Mouse (Mus musculus): ENCODE measurements around the gene Rtl10. TPM values are rescaled to one million over a fixed set of nuclear protein-coding genes. Genes with fewer than 3 reads are reported as not detected.
A peak's percentile ranks its signal among the peaks of the same experiment; 100 is the strongest.

Rtl10 gene
- total RNA-seq, 1 experiment from 2014 or later = 5.9 TPM

GRCm38 (mm10) chr16:18480933-18481485, 17.7 kb upstream of the Rtl10 start:
- 0 out of 2 replicates have a peak, but pooled peaks have one; percentile 43 for ATAC-seq (replicated peaks; ENCODE audit: low read depth, poor library complexity, severe bottlenecking)

- no peak for ATAC-seq (replicated peaks; ENCODE audit: low read depth, poor library complexity, severe bottlenecking)
Measured at GRCm38 (mm10) chr16:18482431-18482830, 16.3 kb upstream of the Rtl10 start.

DNA sequence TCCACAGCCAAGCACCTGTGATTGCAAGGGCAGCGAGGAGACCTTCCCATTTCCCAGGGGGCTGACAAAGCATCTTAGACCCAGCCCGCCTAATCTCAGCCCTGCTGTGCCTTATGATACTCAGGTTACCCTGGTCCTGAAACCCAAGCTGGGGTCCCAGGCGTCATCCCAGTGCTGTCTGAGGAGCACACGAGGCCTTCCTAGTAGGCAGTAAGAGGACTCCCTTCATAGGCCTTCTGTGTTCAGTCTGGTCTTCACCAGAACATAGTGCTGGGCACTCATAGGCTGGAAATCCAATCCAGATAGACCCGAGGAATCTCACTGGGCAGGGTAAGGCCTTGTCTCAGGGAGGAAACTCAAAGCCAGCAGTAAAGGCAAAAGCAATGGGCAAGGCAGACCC, 14.9 kb upstream of the Rtl10 start:
- no peak for ATAC-seq (replicated peaks; ENCODE audit: low read depth, poor library complexity, severe bottlenecking)

DNA sequence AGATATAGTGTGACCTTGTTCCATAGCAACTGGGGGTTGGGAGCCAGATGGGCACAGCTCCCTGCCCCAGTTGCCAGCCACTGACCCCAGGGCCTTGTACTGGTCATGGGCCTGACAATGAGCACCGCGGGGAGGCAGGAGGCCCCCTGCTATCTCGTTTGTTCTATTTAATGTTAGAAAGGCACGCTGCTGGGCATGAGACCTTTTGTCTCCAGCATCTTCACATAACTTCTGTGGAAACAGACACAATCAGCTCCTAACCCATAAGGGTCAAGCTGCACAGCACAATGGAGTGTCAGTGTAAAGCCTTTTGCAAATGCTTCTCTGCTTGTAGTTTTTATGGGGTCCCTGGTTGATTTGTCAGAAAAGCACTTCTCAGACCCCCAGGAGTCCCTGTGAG, 14.3 kb upstream of the Rtl10 start:
- ATAC-seq (replicated peaks; ENCODE audit: low read depth, poor library complexity, severe bottlenecking) = no peak

DNA sequence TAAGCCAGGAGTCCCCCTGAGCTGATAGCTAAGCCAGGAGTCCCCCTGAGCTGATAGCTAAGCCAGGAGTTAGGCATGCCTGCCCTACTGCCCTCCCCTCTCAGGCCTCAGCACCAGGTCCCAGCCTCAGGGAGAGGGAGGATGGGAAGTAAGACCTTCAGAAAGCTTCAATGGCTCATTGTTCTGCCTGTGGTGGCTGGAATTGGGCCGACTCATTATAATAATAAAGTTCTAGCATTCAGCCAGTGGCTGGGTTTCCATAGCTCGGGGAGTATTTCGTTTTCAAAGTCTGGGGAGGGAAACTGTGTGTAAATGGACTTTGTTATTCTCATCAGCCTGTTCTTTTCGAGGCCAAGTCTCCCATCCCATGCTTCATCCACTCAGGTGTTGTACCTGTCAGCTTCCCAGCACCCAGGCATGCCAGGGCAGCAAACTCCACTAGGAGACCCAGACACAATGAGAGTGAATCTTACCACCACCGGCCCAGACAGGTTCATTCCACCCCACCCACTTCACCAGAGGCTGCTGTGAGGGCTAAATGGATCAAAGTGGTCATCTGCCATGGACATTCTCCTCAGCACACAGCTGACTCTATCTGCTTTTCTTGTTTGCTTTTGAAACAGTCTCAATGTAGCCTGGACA, 13.8 kb upstream of the Rtl10 start:
- ATAC-seq (replicated peaks; ENCODE audit: low read depth, poor library complexity, severe bottlenecking) = no peak

GRCm38 (mm10) chr16:18486126-18486525, 12.6 kb upstream of the Rtl10 start:
- no peak for ATAC-seq (replicated peaks; ENCODE audit: low read depth, poor library complexity, severe bottlenecking)

DNA sequence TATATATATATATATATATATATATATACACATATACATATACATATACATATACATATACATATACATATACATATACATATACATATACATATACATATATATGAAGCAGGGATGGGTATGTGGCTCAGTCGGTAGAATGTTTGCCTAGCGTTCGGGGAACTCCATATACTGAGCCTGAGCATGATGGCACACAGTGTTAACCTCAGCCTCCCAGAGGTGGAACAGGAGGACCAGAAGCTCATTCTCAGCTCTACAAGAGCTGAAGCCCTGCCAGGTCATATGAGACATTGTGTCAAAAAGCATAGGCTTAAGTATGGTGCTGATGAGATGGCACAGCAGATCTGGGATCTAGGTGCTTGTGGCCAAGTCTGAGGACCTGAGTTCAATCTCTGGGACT, 8.4 kb upstream of the Rtl10 start:
- no peak for ATAC-seq (replicated peaks; ENCODE audit: low read depth, poor library complexity, severe bottlenecking)

- 0 out of 2 replicates have a peak, but pooled peaks have one; percentile 42 for ATAC-seq (replicated peaks; ENCODE audit: low read depth, poor library complexity, severe bottlenecking)
Measured at GRCm38 (mm10) chr16:18490894-18491293, 7.8 kb upstream of the Rtl10 start.

DNA sequence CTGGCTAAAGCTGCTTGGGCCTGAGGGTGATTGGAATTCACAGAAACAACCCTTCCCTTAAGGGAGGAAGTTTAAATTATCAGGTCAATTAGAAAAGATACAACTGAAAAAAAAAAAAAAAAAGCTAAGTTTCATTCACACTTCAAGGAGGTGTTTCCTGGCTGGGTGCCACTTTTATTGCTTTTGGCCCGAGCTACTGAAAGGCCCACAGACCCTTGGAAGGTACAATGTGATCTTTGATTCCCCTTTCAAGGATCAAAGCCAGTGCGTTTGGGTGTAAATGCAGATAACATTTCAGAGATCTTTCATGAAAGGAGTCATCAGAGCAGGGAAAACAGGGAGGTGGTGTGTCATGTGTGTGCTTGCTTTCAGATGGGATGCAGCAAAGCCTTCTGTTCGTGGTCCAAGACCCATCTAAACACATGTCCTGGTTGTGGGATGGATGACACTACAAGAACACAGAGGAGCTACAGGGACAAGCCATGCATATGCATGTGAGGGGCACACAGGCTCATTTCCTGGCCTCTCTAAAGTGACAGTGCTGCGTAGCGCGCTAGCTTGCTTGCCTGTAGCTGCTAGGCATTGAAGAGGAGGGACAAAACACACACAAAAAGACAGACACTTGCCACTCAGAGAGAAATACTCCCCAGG, 711 bp upstream of the Rtl10 start:
- ATAC-seq (replicated peaks; ENCODE audit: low read depth, poor library complexity, severe bottlenecking) = peak; percentile 47

- ATAC-seq (replicated peaks; ENCODE audit: low read depth, poor library complexity, severe bottlenecking) = peak; percentile 12; the same call in 1 of the 2 replicates
Measured at GRCm38 (mm10) chr16:18498996-18499395, 295 bp downstream of the Rtl10 start.

GRCm38 (mm10) chr16:18501531-18501930, 2.8 kb downstream of the Rtl10 start:
- no peak for ATAC-seq (replicated peaks; ENCODE audit: low read depth, poor library complexity, severe bottlenecking)

DNA sequence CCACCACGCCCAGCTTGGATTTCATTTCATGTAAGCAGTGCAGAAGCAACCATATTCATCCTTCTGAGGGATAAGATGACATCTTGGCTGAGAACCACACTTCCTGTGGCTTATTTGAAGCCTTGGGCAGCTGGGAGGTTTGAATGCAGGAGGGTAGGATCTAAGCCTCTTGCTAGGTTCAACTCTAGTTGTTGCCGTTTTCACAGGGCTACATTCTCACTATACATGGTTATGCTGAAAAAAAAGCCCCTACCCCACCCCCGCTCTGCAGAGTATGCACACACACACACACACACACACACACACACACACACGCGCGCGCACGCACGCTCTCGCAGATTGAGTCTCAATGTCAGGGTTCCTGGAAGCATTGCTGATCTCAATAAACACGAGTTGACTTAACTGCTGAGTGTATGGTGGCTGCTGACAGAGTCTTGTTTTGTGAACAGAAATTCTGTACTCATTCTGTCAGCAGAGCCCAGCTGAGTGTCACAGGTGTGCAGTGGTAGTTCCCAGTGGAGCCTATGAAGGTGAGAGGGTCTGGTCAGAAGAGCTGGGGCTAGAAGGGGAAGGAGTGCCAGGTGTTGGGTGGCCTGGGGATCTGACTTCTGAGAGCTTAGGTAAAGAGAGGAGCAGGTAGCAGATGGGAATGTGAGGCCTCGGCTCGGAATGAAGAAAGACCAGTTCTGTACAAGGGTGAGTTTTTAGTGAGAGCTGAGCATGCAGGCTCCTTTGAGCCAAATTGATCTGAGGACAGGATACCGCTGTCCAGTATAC, 5.1 kb downstream of the Rtl10 start:
- ATAC-seq (replicated peaks; ENCODE audit: low read depth, poor library complexity, severe bottlenecking) = no peak

DNA sequence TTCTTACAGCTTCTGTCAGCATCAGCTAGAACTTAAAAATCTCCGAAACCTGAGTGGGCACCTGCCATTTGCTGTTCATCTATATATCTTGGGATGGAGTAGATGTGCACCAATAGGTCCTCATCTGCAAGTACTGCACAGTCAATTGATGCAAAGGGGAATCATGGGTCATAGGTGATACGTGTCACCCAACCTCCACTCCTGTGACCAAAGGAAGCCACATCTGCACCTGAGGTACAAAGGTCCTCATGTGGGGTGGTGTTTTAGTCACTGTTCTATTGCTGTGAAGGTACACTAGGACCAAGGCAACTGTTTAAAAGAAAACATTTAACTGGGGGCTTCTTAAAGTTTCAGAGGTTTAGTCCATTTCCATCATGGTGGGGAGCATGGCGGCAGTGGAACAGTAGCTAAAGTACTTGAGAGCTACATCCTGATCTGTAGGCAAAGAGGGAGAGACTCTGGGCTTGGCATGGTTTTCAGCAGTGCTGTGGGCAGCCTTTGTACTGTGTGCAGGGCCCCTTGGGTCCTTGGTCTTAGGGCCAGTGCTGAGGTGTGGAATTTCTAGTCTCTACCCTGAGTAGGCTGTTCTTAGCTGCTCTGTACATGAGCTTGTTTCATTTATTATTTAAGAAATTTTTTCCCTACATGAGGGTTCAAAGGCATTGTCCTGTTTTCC, 8.0 kb downstream of the Rtl10 start:
- no peak for ATAC-seq (replicated peaks; ENCODE audit: low read depth, poor library complexity, severe bottlenecking)

- no peak for ATAC-seq (replicated peaks; ENCODE audit: low read depth, poor library complexity, severe bottlenecking)
Measured at GRCm38 (mm10) chr16:18507200-18507549, 8.5 kb downstream of the Rtl10 start.

DNA sequence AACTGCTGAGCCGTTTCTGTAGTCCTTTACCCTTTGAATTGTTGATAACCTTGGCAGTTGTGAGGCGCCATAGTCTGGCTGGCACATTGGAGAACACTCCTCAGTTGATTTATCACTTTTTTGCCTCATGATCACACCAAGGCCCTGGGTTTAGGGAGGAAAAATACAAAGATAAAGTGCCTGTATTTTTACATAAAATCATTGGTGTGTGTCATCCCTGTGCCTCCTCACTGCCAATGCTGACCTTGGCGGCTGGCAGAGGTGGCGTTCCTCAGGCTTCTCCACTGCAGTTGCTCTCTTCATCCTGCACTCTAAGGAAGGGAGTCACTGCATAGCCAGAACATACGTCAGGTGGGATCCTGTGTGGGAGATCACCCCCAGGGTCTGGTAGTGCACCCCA, 13.0 kb downstream of the Rtl10 start:
- ATAC-seq (replicated peaks; ENCODE audit: low read depth, poor library complexity, severe bottlenecking) = no peak

DNA sequence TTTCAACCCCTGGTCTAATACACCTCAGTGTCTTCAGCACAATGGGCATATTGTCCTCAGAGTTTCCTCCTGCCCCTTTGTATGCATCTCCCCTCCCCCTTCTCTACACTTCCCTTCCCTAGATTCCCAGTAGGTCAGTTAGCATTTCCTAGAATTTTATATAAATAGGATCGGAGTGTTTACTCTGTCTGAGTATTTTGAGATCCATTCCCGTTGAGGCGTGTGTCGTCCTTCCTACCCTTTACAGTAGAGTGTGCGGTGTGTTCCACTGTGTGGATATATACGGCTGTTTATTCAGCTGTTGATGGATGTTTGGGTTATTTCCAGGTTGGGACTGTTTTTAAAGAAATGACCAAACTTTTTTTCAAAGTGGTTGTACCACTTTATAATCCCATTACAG, 14.8 kb downstream of the Rtl10 start:
- no peak for ATAC-seq (replicated peaks; ENCODE audit: low read depth, poor library complexity, severe bottlenecking)

GRCm38 (mm10) chr16:18518091-18518490, 19.4 kb downstream of the Rtl10 start:
- peak; percentile 83 for ATAC-seq (replicated peaks; ENCODE audit: low read depth, poor library complexity, severe bottlenecking)

DNA sequence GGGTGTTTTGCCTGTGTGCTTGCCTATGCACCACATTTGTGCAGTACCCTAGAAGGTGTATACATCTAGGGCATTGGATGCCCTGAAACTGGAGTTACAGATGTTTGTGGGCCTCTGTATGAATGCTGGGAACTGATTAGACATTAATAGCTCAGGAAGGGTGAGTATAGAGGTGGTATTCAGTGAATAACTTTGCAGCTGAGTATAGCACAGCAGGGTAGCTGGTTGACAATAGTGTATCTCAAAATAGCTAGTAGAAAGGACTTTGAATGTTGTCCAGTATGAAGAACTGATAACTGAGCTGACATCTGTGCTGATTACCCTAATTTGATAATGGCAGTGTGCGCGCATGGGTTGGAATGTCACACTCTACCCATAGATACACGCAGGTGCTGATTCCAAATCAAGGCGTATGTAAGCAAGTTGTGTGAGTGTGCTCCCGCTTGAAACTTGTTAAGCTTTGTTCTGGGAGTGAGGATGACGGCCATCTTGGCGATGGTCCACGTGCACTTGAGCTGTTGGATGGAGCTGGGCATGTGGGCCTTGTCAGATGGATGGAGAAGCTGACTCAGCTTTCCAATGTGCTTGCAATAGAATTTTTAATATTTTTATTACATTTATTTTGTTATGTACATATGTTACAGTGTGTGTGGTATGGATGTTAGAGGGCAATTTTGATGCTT, 25.0 kb downstream of the Rtl10 start:
- no peak for ATAC-seq (replicated peaks; ENCODE audit: low read depth, poor library complexity, severe bottlenecking)

- ATAC-seq (replicated peaks; ENCODE audit: low read depth, poor library complexity, severe bottlenecking) = no peak
Measured at GRCm38 (mm10) chr16:18528656-18529055, 30.0 kb downstream of the Rtl10 start.

- peak; percentile 100 for ATAC-seq (replicated peaks; ENCODE audit: low read depth, poor library complexity, severe bottlenecking)
Measured at GRCm38 (mm10) chr16:18533061-18533460, 34.4 kb downstream of the Rtl10 start.
